Mouse (Mus musculus) embryonic facial prominence, embryonic 11.5 days (tissue): ENCODE measurements around the gene Gm5890. TPM values are rescaled to one million over a fixed set of nuclear protein-coding genes. Genes with fewer than 3 reads are reported as not detected.
"Not testable (repeated sequence)": the region's sequence is repeated elsewhere in the genome, so short reads cannot be mapped to it uniquely, and the experiment has no call there.

Experiments used
- ATAC-seq: fragments of 200-750 bp; cut with Nextera tagmentation; replicated peaks from 2 replicates; pipeline ENCODE4 v1.8.0; 2017; ENCODE audit warnings: low read depth; ENCODE audit not compliant: insufficient number of reproducible peaks, low FRiP score, low TSS enrichment
- DNase-seq: peaks from one replicate; pipeline ENCODE4 v3.0.0-alpha.2; 2015; ENCODE audit warnings: low spot score
- H3K27ac ChIP-seq: fragments of 300-500 bp; sonication (generic); replicated peaks from 2 replicates; pipeline ENCODE4 v1.5.1; 2014; ENCODE audit warnings: mild to moderate bottlenecking, low read depth, low read length, control low read depth
- H3K27me3 ChIP-seq: fragments of 300-500 bp; sonication (generic); 2 replicates; pipeline ENCODE4 v1.6.1; 2014; ENCODE audit warnings: mild to moderate bottlenecking, low read length, moderate library complexity, mixed read lengths; ENCODE audit not compliant: control insufficient read depth, insufficient read depth
- H3K36me3 ChIP-seq: fragments of 300-500 bp; sonication (generic); replicated peaks from 2 replicates; pipeline ENCODE4 v1.6.1; 2014; ENCODE audit warnings: low read depth, mild to moderate bottlenecking, low read length, moderate library complexity, mixed read lengths; ENCODE audit not compliant: control insufficient read depth, insufficient read depth
- H3K4me1 ChIP-seq: fragments of 300-500 bp; sonication (generic); 2 replicates; pipeline ENCODE4 v1.6.1; 2014; ENCODE audit warnings: low read length, mixed read lengths; ENCODE audit not compliant: control insufficient read depth, insufficient read depth
- H3K4me2 ChIP-seq: fragments of 300-500 bp; sonication (generic); 2 replicates; pipeline ENCODE4 v1.6.1; 2014; ENCODE audit warnings: low read depth, mild to moderate bottlenecking, control low read depth, low read length, moderate library complexity
- H3K4me3 ChIP-seq: fragments of 300-500 bp; sonication (generic); 2 replicates; pipeline ENCODE4 v1.5.1; 2014; ENCODE audit warnings: low read depth, low read length, control low read depth
- H3K9ac ChIP-seq: fragments of 300-500 bp; sonication (generic); replicated peaks from 2 replicates; pipeline ENCODE4 v1.6.1; 2014; ENCODE audit warnings: mild to moderate bottlenecking, control low read depth, low read length
- H3K9me3 ChIP-seq: fragments of 300-500 bp; sonication (generic); replicated peaks from 2 replicates; pipeline ENCODE4 v1.6.1; 2016; ENCODE audit warnings: mild to moderate bottlenecking, low read length, inconsistent platforms, mixed read lengths; ENCODE audit not compliant: control insufficient read depth
- WGBS: fragments of 180-500 bp; shearing (Covaris S2); extraction: QIAGEN DNeasy Blood & Tissue Kit; methylation state at CpG from one replicate; pipeline ENCODE4 v1.1.7; 2014; 5-methylcytosine and 5-hydroxymethylcytosine counted together
- polyA plus RNA-seq: library from polyadenylated mRNA; unstranded; fragments of >200 nt; fragmentation: Nextera tagmentation; extraction: Ambion mirVana; gene quantifications from 2 replicates; pipeline ENCODE4 v1.2.1, GENCODE M21; 2014

Gm5890 gene
- not detected in 2 replicates for polyA plus RNA-seq

GRCm38 (mm10) chr7:20262734-20263133 lies at the start of gene Gm5890:
Gm5890 (minus strand) TSS chr7:20262834.
- H3K27ac ChIP-seq, H3K27me3 ChIP-seq, ATAC-seq, DNase-seq, H3K4me3 ChIP-seq, H3K4me2 ChIP-seq, H3K4me1 ChIP-seq, H3K9me3 ChIP-seq, H3K36me3 ChIP-seq, H3K9ac ChIP-seq: not testable (repeated sequence)
- no CpG with 5 or more reads among the region's 3 CpGs for WGBS

- ATAC-seq, result not testable (repeated sequence)
- no CpG with 5 or more reads among the region's 2 CpGs for WGBS
Measured at GRCm38 (mm10) chr7:20233728-20234127, 28.9 kb downstream of the Gm5890 start, which contains the start of gene Gm4498. Gm4498 (minus strand) TSS chr7:20233828.

More at GRCm38 (mm10) chr7:20233728-20234127, 28.9 kb downstream of the Gm5890 start, which contains the start of gene Gm4498:
- H3K9ac ChIP-seq, H3K4me2 ChIP-seq, H3K36me3 ChIP-seq, DNase-seq, H3K4me3 ChIP-seq, H3K27me3 ChIP-seq, H3K9me3 ChIP-seq, H3K27ac ChIP-seq, H3K4me1 ChIP-seq: not testable (repeated sequence)

Other genes starting within 250 kb of the Gm5890 start
- not detected in 2 replicates for gene Vmn1r91, start 163.2 kb downstream of the Gm5890 start, polyA plus RNA-seq
- gene Gm16442, start 140.3 kb downstream of the Gm5890 start, polyA plus RNA-seq, result not detected in 2 replicates
- gene Vmn1r93, start 123.7 kb downstream of the Gm5890 start, polyA plus RNA-seq, result not detected in 2 replicates
- not detected in 2 replicates for gene Vmn1r94, start 94.5 kb downstream of the Gm5890 start, polyA plus RNA-seq
- not detected in 2 replicates for gene Vmn1r95, start 69.1 kb downstream of the Gm5890 start, polyA plus RNA-seq
- not detected in 2 replicates for gene Gm6164, start 57.2 kb downstream of the Gm5890 start, polyA plus RNA-seq
- gene Gm4498, start 29.0 kb downstream of the Gm5890 start, polyA plus RNA-seq, result not detected in 2 replicates
- gene Gm4133, start 71.2 kb upstream of the Gm5890 start, polyA plus RNA-seq, result not detected in 2 replicates
- gene Gm5728, start 112.6 kb upstream of the Gm5890 start, polyA plus RNA-seq, result not detected in 2 replicates
- gene Vmn1r100, start 155.1 kb upstream of the Gm5890 start, polyA plus RNA-seq, result not detected in 2 replicates
- gene Vmn1r101, start 179.8 kb upstream of the Gm5890 start, polyA plus RNA-seq, result not detected in 2 replicates
- not detected in 2 replicates for gene Gm10670, start 212.1 kb upstream of the Gm5890 start, polyA plus RNA-seq
- not detected in 2 replicates for gene Vmn1r103, start 247.7 kb upstream of the Gm5890 start, polyA plus RNA-seq